Mouse (Mus musculus) C2C12 (cell line): ENCODE measurements around the gene Ccn5. TPM values are rescaled to one million over a fixed set of nuclear protein-coding genes. Genes with fewer than 3 reads are reported as not detected.

Experiments
- H3K27me3 ChIP-seq: one replicate; pipeline ENCODE4 v1.6.1; 2011; ENCODE audit not compliant: control insufficient read depth, insufficient read depth, insufficient read length
- H3K36me3 ChIP-seq: one replicate; pipeline ENCODE4 v1.6.1; 2011; ENCODE audit not compliant: control insufficient read depth, insufficient read depth
- H3K4me3 ChIP-seq: one replicate; pipeline ENCODE4 v1.5.1; 2011; ENCODE audit warnings: mild to moderate bottlenecking, control low read depth; ENCODE audit not compliant: poor library complexity, insufficient read depth, severe bottlenecking
- H3K79me2 ChIP-seq: one replicate; pipeline ENCODE4 v1.6.1; 2011; ENCODE audit not compliant: control insufficient read depth, insufficient read depth
- H3K79me3 ChIP-seq: one replicate; pipeline ENCODE4 v1.6.1; 2011; ENCODE audit warnings: low read depth, control low read depth
- H3ac ChIP-seq: one replicate; pipeline ENCODE3; 2011; ENCODE audit warnings: low read depth; ENCODE audit not compliant: control insufficient read depth, insufficient read length
- CEBPB ChIP-seq: IDR thresholded peaks from one replicate; pipeline ENCODE4 v1.6.1; 2011; ENCODE audit warnings: low read depth, mild to moderate bottlenecking, control low read depth, moderate library complexity
- CTCF ChIP-seq: IDR thresholded peaks from one replicate; pipeline ENCODE4 v1.5.1; 2011; ENCODE audit not compliant: control insufficient read depth, insufficient read depth, insufficient read length
- FOSL1 ChIP-seq: IDR thresholded peaks from one replicate; pipeline ENCODE4 v1.8.0; 2011; ENCODE audit warnings: mild to moderate bottlenecking, low read length; ENCODE audit not compliant: poor library complexity, insufficient read depth, severe bottlenecking
- MAX ChIP-seq: IDR thresholded peaks from one replicate; pipeline ENCODE4 v1.6.1; 2011; ENCODE audit warnings: mild to moderate bottlenecking, control low read depth
- MYOD1 ChIP-seq: IDR thresholded peaks from one replicate; pipeline ENCODE4 v1.6.1; 2011; ENCODE audit warnings: low read depth; ENCODE audit not compliant: control insufficient read depth, insufficient read length
- MYOG ChIP-seq: IDR thresholded peaks from one replicate; pipeline ENCODE4 v1.6.1; 2011; ENCODE audit not compliant: control insufficient read depth, insufficient read length; ENCODE audit errors: extremely low read depth
- USF1 ChIP-seq: IDR thresholded peaks from one replicate; pipeline ENCODE4 v1.6.1; 2011; ENCODE audit warnings: low read depth, mild to moderate bottlenecking, control low read depth, moderate library complexity
- long read RNA-seq, 2 experiments: library from polyadenylated mRNA; unstranded; transcript quantifications; one replicate each; pipeline ENCODE4 v2.0.0; 2019 to 2020
- polyA plus RNA-seq: library from polyadenylated mRNA; unstranded; fragments of >200 nt; fragmentation: generic; extraction: Trizol; gene quantifications from one replicate; pipeline ENCODE4 v1.2.1, GENCODE M21; 2012; ENCODE audit warnings: missing spikeins

The Ccn5 gene
- 0.78 TPM for polyA plus RNA-seq
- long read RNA-seq, experiment 1, transcript Ccn5-201 (5 exons, 1,719 nt) = major isoform, 5 of 6 reads
- long read RNA-seq, experiment 1, partial matches to known transcripts = 0 of 6 reads
- long read RNA-seq, experiment 1, other reads (novel, unspliced or antisense) = 1 of 6 reads
- long read RNA-seq, experiment 2, partial matches to known transcripts = 0 of 4 reads
- long read RNA-seq, experiment 2, other reads (novel, unspliced or antisense) = 0 of 4 reads

- no peaks in the 10 kb centered on the region for H3K79me2 ChIP-seq
- H3K27me3 ChIP-seq = no peaks in the 10 kb centered on the region
- no peak within 1 kb of the TSS for H3ac ChIP-seq
- H3K4me3 ChIP-seq = no peak within 1 kb of the TSS
- TF ChIP-seq MYOD1 (no peak), CEBPB (no peak), USF1 (no peak), CTCF (no peak), FOSL1 (no peak), MYOG (no peak)
- H3K36me3 ChIP-seq = no peaks in the 10 kb centered on the region
- no peaks in the 10 kb centered on the region for H3K79me3 ChIP-seq
Measured at GRCm38 (mm10) chr2:163820607-163821006, at the start of gene Ccn5. Gene Ccn5, plus strand, starts transcription at chr2:163820861.

GRCm38 (mm10) chr2:163776661-163777060, 44.0 kb upstream of the Ccn5 start:
- no peak for TF ChIP-seq MAX
- no peak for TF ChIP-seq MYOD1
- no peak for TF ChIP-seq USF1
- no peak for TF ChIP-seq CTCF
- no peak for TF ChIP-seq MYOG
- no peak for TF ChIP-seq CEBPB
- no peak for TF ChIP-seq FOSL1
- Histone ChIP-seq H3K4me3 (no peak overlapping the region), H3K79me3 (no peaks in the 10 kb centered on the region), H3K79me2 (no peaks in the 10 kb centered on the region), H3ac (no peak overlapping the region), H3K36me3 (no peaks in the 10 kb centered on the region), H3K27me3 (peaks cover 71% of the 10 kb centered on the region)

- Histone ChIP-seq H3K79me3 (no peaks in the 10 kb centered on the region), H3K79me2 (no peaks in the 10 kb centered on the region), H3K4me3 (no peak overlapping the region), H3ac (no peak overlapping the region), H3K36me3 (no peaks in the 10 kb centered on the region), H3K27me3 (peaks cover 67% of the 10 kb centered on the region)
- TF ChIP-seq CEBPB = no peak
- no peak for TF ChIP-seq MAX
- no peak for TF ChIP-seq USF1
- TF ChIP-seq MYOG = no peak
- TF ChIP-seq MYOD1 = no peak
- TF ChIP-seq CTCF = no peak
- TF ChIP-seq FOSL1 = no peak
Measured at GRCm38 (mm10) chr2:163777061-163777460, 43.6 kb upstream of the Ccn5 start.

GRCm38 (mm10) chr2:163778896-163779295, 41.8 kb upstream of the Ccn5 start:
- Histone ChIP-seq H3K4me3 (no peak overlapping the region), H3K27me3 (peaks cover 66% of the 10 kb centered on the region), H3ac (no peak overlapping the region), H3K79me2 (no peaks in the 10 kb centered on the region), H3K79me3 (no peaks in the 10 kb centered on the region), H3K36me3 (no peaks in the 10 kb centered on the region)
- TF ChIP-seq USF1 = no peak
- no peak for TF ChIP-seq MAX

GRCm38 (mm10) chr2:163783368-163783767, 37.3 kb upstream of the Ccn5 start:
- no peak overlapping the region for H3ac ChIP-seq
- TF ChIP-seq CEBPB (no peak), MYOG (no peak), FOSL1 (no peak), MYOD1 (no peak), CTCF (no peak), MAX (no peak), USF1 (no peak)
- no peak overlapping the region for H3K4me3 ChIP-seq
- no peaks in the 10 kb centered on the region for H3K79me3 ChIP-seq
- peaks cover 36% of the 10 kb centered on the region for H3K27me3 ChIP-seq
- H3K36me3 ChIP-seq = no peaks in the 10 kb centered on the region
- H3K79me2 ChIP-seq = no peaks in the 10 kb centered on the region

- H3K27me3 ChIP-seq = peaks cover 31% of the 10 kb centered on the region
- H3K79me3 ChIP-seq = no peaks in the 10 kb centered on the region
- no peak overlapping the region for H3K4me3 ChIP-seq
- H3K36me3 ChIP-seq = no peaks in the 10 kb centered on the region
- no peak for TF ChIP-seq CEBPB
- TF ChIP-seq FOSL1 = no peak
- no peak for TF ChIP-seq MYOD1
- no peak for TF ChIP-seq USF1
- TF ChIP-seq CTCF = no peak
- no peak for TF ChIP-seq MAX
- TF ChIP-seq MYOG = no peak
- H3K79me2 ChIP-seq = no peaks in the 10 kb centered on the region
- no peak overlapping the region for H3ac ChIP-seq
Measured at GRCm38 (mm10) chr2:163783901-163784300, 36.8 kb upstream of the Ccn5 start.
